9 mouse cellular contexts compared by ENCODE assay signal in the genomic region with DNA sequence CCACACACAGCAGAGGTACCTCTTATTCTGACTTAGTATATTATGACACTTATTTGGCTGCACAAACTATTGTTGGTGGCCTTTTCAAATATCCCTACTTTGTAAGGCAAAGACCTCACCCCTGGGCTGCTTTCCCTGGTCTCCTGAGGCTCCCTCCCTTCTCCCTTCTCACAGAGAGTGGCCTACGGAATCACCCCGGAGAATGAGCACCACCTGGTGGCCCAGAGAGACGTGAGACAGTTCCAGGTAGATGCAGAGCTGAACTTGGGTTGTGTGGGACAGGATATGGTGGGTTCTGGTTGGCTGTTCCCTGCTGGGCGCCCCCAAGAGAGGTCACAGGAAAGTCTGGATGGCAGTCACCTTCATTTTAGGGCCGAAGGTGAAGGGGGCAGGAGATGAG. TPM values are rescaled to one million over a fixed set of nuclear protein-coding genes. Genes with fewer than 3 reads are reported as not detected.
DNase-seq lines count a peak whose midpoint lies in the region; ATAC-seq lines count a peak whose summit lies in the region.
"Had no signal": no experiment of that assay in that cellular context is flagged by ENCODE, and none has a peak within 500 bp of the region (broad histone marks: within the 10 kb centered on the region; RNA-seq: fewer than 3 reads in every experiment).

No protein-coding gene starts in this region.

- ATAC-seq in cerebellum, adult (ENCODE audit: insufficient number of reproducible peaks, low FRiP score, low TSS enrichment), result no peak

- DNase-seq in cerebellum, postnatal 25 days, result peak; percentile 22 to 52
- DNase-seq in ovary, postnatal 10 days (ENCODE audit: low spot score), result peak; percentile 21
- DNase-seq in ovary, adult 18-20 months (ENCODE audit: low spot score), result no peak
- DNase-seq in frontal cortex, adult 2 months (ENCODE audit: extremely low spot score in 1 of 2, low spot score in 1 of 2), result peak; percentile 14 to 75
- peak; percentile 52 to 53 for DNase-seq in left cerebral cortex, adult 18-20 months (ENCODE audit: low spot score in 2 of 2)
- peak; percentile 38 for DNase-seq in ovary, postnatal 36 days (ENCODE audit: low spot score)
- DNase-seq in spleen, adult 18-20 months, result no peak

RNA-seq across cellular contexts. Expression of a gene that starts 37.0 kb away (rescaled TPM):
- 0.02 and 0.08 TPM in 2 replicates for polyA plus RNA-seq in frontal cortex, adult 2 months (2012; rRNA removed)
- total RNA-seq in left cerebral cortex, adult 18-20 months (2021), result under 1 TPM; 0.07 to 0.14 TPM

RNA-seq across cellular contexts. Expression of a gene that starts 51.2 kb away (rescaled TPM):
- 0.04 TPM in 2 replicates for polyA plus RNA-seq in frontal cortex, adult 2 months (2012; rRNA removed)
- total RNA-seq in left cerebral cortex, adult 18-20 months (2021), result under 1 TPM; 0.23 to 0.40 TPM
- total RNA-seq: gastrocnemius, adult 8-10 months had no signal

Comparison
In these comparisons a context has a peak if more than half of its experiments do, and no peak if none do; other contexts are left out.
1. DNase-seq: peak in cerebellum, postnatal 25 days (2 of 2), ovary, postnatal 10 days (single experiment), frontal cortex, adult 2 months (2 of 2), left cerebral cortex, adult 18-20 months (2 of 2) and ovary, postnatal 36 days (single experiment); none in ovary, adult 18-20 months (single experiment) and spleen, adult 18-20 months (0 of 2).